Mouse (Mus musculus) MEL (cell line): ENCODE data around the gene Pdhx. TPM values are rescaled to one million over a fixed set of nuclear protein-coding genes. Genes with fewer than 3 reads are reported as not detected.

Experiments
- DNase-seq: peaks from one replicate; pipeline ENCODE4 v3.0.0; 2011; ENCODE audit warnings: low read depth, low spot score
- H3K27ac ChIP-seq: 2 replicates; pipeline ENCODE4 v1.5.1; 2012; ENCODE audit warnings: low read depth, mild to moderate bottlenecking, control low read depth, low read length, moderate library complexity; ENCODE audit not compliant: control insufficient read depth
- H3K27me3 ChIP-seq, 2 experiments: fragments of 150-350 bp in 1 of 2; sonication (generic) in 1 of 2; 2 replicates each; pipeline ENCODE4 v1.6.1; 2012; ENCODE audit warnings: low read length in 2 of 2, mild to moderate bottlenecking in 2 of 2, improper control_type of control experiment in 1 of 2, moderate library complexity in 1 of 2; ENCODE audit not compliant: insufficient read depth in 2 of 2, control insufficient read depth in 1 of 2
- H3K36me3 ChIP-seq, 2 experiments: 2 replicates each; pipeline ENCODE4 v1.6.1; 2012 to 2014; ENCODE audit warnings: low read length in 2 of 2, improper control_type of control experiment in 1 of 2, inconsistent platforms in 1 of 2, mild to moderate bottlenecking in 1 of 2; ENCODE audit not compliant: insufficient read depth in 2 of 2, control insufficient read depth in 1 of 2
- H3K4me1 ChIP-seq, 2 experiments: fragments of 150-350 bp in 1 of 2; sonication (generic) in 1 of 2; 2 replicates each; pipeline ENCODE4 v1.6.1; 2012; ENCODE audit warnings: low read length in 2 of 2, improper control_type of control experiment in 1 of 2, mild to moderate bottlenecking in 1 of 2; ENCODE audit not compliant: insufficient read depth in 2 of 2, control insufficient read depth in 1 of 2
- H3K4me3 ChIP-seq, 2 experiments: fragments of 150-350 bp in 1 of 2; sonication (generic) in 1 of 2; 2 replicates each; pipeline ENCODE4 v1.5.1; 2012; ENCODE audit warnings: low read depth in 2 of 2, low read length in 2 of 2, mild to moderate bottlenecking in 2 of 2, moderate library complexity in 2 of 2, control low read depth in 1 of 2, improper control_type of control experiment in 1 of 2; ENCODE audit not compliant: control insufficient read depth in 1 of 2, insufficient read depth in 1 of 2
- H3K79me2 ChIP-seq: 2 replicates; pipeline ENCODE4 v1.6.1; 2012; ENCODE audit warnings: mild to moderate bottlenecking, low read length, moderate library complexity; ENCODE audit not compliant: control insufficient read depth, poor library complexity, insufficient read depth
- H3K9ac ChIP-seq: 2 replicates; pipeline ENCODE4 v1.6.1; 2012; ENCODE audit warnings: low read depth, mild to moderate bottlenecking, control low read depth, low read length, moderate library complexity; ENCODE audit not compliant: control insufficient read depth, poor library complexity, severe bottlenecking
- H3K9me3 ChIP-seq: fragments of 150-350 bp; sonication (generic); replicated peaks from 2 replicates; pipeline ENCODE4 v1.6.1; 2012; ENCODE audit warnings: mild to moderate bottlenecking, low read length, improper control_type of control experiment, moderate library complexity; ENCODE audit not compliant: insufficient read depth
- BHLHE40 ChIP-seq: IDR thresholded peaks from 2 replicates; pipeline ENCODE4 v1.6.1; 2012; ENCODE audit warnings: low read depth, mild to moderate bottlenecking, inconsistent platforms, low read length, improper control_type of control experiment, borderline replicate concordance
- CHD2 ChIP-seq: IDR thresholded peaks from 2 replicates; pipeline ENCODE4 v1.6.1; 2011; ENCODE audit warnings: low read length, improper control_type of control experiment
- ELF1 ChIP-seq: IDR thresholded peaks from 2 replicates; pipeline ENCODE4 v1.6.1; 2014; ENCODE audit warnings: low read depth, mild to moderate bottlenecking, inconsistent platforms, low read length, improper control_type of control experiment, moderate library complexity
- EP300 ChIP-seq, 2 experiments: IDR thresholded peaks; 2 replicates each; pipeline ENCODE4 v1.6.1; 2011; ENCODE audit warnings: improper control_type of control experiment in 2 of 2, low read length in 2 of 2, low read depth in 1 of 2, mild to moderate bottlenecking in 1 of 2
- ETS1 ChIP-seq: IDR thresholded peaks from 2 replicates; pipeline ENCODE4 v1.6.1; 2012; ENCODE audit warnings: low read depth, mild to moderate bottlenecking, inconsistent platforms, low read length, improper control_type of control experiment, moderate library complexity
- GATA1 ChIP-seq: IDR thresholded peaks from 2 replicates; pipeline ENCODE4 v1.6.1; 2011; ENCODE audit warnings: low read depth, low read length, improper control_type of control experiment
- JUND ChIP-seq: IDR thresholded peaks from 2 replicates; pipeline ENCODE4 v1.6.1; 2011; ENCODE audit warnings: low read depth, mild to moderate bottlenecking, improper control_type of control experiment, low read length
- MAX ChIP-seq: IDR thresholded peaks from 2 replicates; pipeline ENCODE4 v1.6.1; 2011; ENCODE audit warnings: low read length, improper control_type of control experiment
- MYC ChIP-seq: IDR thresholded peaks from 2 replicates; pipeline ENCODE4 v1.6.1; 2011; ENCODE audit warnings: low read depth, mild to moderate bottlenecking, low read length, improper control_type of control experiment, moderate library complexity
- NELFE ChIP-seq: IDR thresholded peaks from 2 replicates; pipeline ENCODE4 v1.6.1; 2011; ENCODE audit warnings: low read depth, low read length, improper control_type of control experiment
- POLR2A ChIP-seq, 2 experiments: IDR thresholded peaks; 2 replicates each; pipeline ENCODE4 v1.6.1; 2011 to 2012; ENCODE audit warnings: low read length in 2 of 2, mild to moderate bottlenecking in 2 of 2, control low read depth in 1 of 2, improper control_type of control experiment in 1 of 2, low read depth in 1 of 2, moderate library complexity in 1 of 2; ENCODE audit not compliant: control insufficient read depth in 1 of 2, insufficient read depth in 1 of 2, poor library complexity in 1 of 2
- POLR2AphosphoS5 ChIP-seq: IDR thresholded peaks from 2 replicates; pipeline ENCODE4 v1.6.1; 2012; ENCODE audit warnings: low read depth, borderline replicate concordance, mild to moderate bottlenecking, inconsistent platforms, low read length, moderate library complexity, mixed read lengths
- RAD21 ChIP-seq: IDR thresholded peaks from 2 replicates; pipeline ENCODE4 v1.6.1; 2011; ENCODE audit warnings: mild to moderate bottlenecking, low read depth, low read length, improper control_type of control experiment
- TBP ChIP-seq: IDR thresholded peaks from 2 replicates; pipeline ENCODE4 v1.8.0; 2011; ENCODE audit warnings: low read depth, low read length, improper control_type of control experiment
- TCF12 ChIP-seq: IDR thresholded peaks from 2 replicates; pipeline ENCODE4 v1.6.1; 2014; ENCODE audit warnings: low read depth, mild to moderate bottlenecking, inconsistent platforms, low read length, improper control_type of control experiment, moderate library complexity
- UBTF ChIP-seq: IDR thresholded peaks from 2 replicates; pipeline ENCODE4 v1.6.1; 2012; ENCODE audit warnings: low read depth, mild to moderate bottlenecking, inconsistent platforms, low read length, improper control_type of control experiment, moderate library complexity, borderline replicate concordance; ENCODE audit not compliant: insufficient read depth
- ZKSCAN1 ChIP-seq: IDR thresholded peaks from 2 replicates; pipeline ENCODE4 v1.6.1; 2012; ENCODE audit warnings: low read depth, mild to moderate bottlenecking, inconsistent platforms, low read length, improper control_type of control experiment, moderate library complexity
- ZMIZ1 ChIP-seq: IDR thresholded peaks from 2 replicates; pipeline ENCODE4 v1.6.1; 2012; ENCODE audit warnings: low read depth, mild to moderate bottlenecking, inconsistent platforms, low read length, improper control_type of control experiment, moderate library complexity
- polyA plus RNA-seq, 2 experiments: library from polyadenylated mRNA; stranded (reverse) in 1 of 2; unstranded in 1 of 2; fragments of >175 nt in 1 of 2; fragments of >200 nt in 1 of 2; gene quantifications; 2 replicates each; pipeline versions ENCODE4 v1.2.1 to v1.2.4; 2012; ENCODE audit warnings: low replicate concordance in 2 of 2, low read depth in 1 of 2; ENCODE audit not compliant: insufficient read length in 2 of 2, insufficient read depth in 1 of 2, missing spikeins in 1 of 2
- total RNA-seq: library from RNA; depleted of rRNA; stranded (reverse); fragments of 300-350 nt; gene quantifications from 2 replicates; pipeline ENCODE4 v1.2.3, GENCODE M21; 2012

Gene Pdhx
- total and polyA plus RNA-seq, 3 experiments: 48.4 to 73.3 TPM; not detected in 1

DNA sequence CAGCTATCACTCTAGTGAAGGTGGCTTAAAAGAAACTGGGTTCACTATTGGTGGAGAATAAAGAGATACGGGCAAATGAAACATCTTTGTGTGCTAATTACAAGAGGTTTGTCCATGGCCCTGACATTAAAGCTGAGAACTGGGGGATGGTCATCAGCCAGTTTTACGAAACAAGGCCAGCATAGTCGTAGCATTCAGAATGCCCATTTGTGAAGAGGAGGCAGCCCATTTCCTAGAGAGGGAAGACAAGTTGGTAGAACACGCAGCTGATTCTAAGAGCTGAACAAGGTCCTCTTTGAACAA, 85.7 kb downstream of the Pdhx start:
- Histone ChIP-seq H3K9me3 (no peaks in the 10 kb centered on the region), H3K27ac (no peak overlapping the region), H3K9ac (no peak overlapping the region), H3K4me3 (no peak overlapping the region), H3K4me1 (peaks cover 0 to 8% of the 10 kb centered on the region in 2 experiments; a peak in 3 of 4 replicates), H3K79me2 (no peaks in the 10 kb centered on the region), H3K36me3 (peaks cover 0 to 7% of the 10 kb centered on the region in 2 experiments; a peak in 2 of 4 replicates), H3K27me3 (peaks cover 0 to 2% of the 10 kb centered on the region in 2 experiments; a peak in 1 of 4 replicates)
- TF ChIP-seq CHD2 (no peak), BHLHE40 (no peak), GATA1 (no peak), RAD21 (no peak), ZKSCAN1 (no peak)
- DNase-seq: no peak

DNA sequence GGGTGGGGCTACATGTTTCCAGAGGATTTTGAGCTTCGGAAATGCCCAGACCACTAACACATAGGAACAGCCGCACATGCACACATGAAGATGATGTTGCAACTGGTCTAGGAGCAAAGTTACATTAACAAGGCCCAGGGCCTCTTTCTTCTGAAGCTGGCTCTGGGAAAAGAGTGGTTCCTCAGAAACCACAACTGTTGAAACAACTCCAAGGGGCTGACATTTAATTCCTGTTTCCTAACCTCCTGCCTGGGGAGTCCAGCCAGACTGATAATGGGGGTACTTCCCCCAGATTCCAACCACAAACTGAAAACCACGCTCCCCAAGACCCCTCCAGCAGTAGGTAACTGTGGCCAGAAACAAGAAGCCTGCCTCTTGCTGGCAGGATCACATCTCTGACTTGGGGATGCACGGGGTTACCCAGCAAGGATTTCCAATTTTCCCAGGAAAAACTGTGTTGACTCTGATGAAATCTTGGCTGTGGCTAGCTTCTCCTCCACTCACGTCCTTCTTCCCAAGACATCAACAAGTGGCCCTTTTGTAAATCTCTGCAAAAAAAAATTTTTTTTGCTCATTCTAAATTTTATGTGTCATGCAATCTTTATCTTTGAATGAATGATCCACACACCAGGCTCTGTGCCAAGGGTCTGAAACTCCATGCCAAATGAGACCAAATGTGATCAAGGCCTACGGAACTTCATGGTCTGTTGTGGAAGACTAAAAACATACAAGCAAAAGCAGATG, 86.2 kb downstream of the Pdhx start:
- peaks cover 0 to 7% of the 10 kb centered on the region in 2 experiments; a peak in 2 of 4 replicates for H3K36me3 ChIP-seq
- TF ChIP-seq EP300 (IDR thresholded peaks at IDR 0.05; ENCODE audit: low read depth in 1 of 2, low read length in 2 of 2): peak; percentile 8 to 44; a peak in 1 of 4 replicates
- no peak for TF ChIP-seq POLR2A (IDR thresholded peaks at IDR 0.05; ENCODE audit: control insufficient read depth in 1 of 2, insufficient read depth in 1 of 2, low read depth in 1 of 2, low read length in 2 of 2, poor library complexity in 1 of 2)
- no peak for TF ChIP-seq ZMIZ1
- TF ChIP-seq MYC: no peak
- no peak for TF ChIP-seq POLR2AphosphoS5
- no peak for TF ChIP-seq NELFE
- TF ChIP-seq UBTF: no peak
- no peak for TF ChIP-seq ELF1
- no peak for TF ChIP-seq TBP
- TF ChIP-seq JUND: no peak
- 0 out of 2 replicates have a peak, but pooled peaks have one; percentile 14 for TF ChIP-seq ETS1
- TF ChIP-seq TCF12: no peak
- TF ChIP-seq MAX: no peak
- H3K9ac ChIP-seq: no peak overlapping the region
- H3K4me1 ChIP-seq: peaks cover 0 to 8% of the 10 kb centered on the region in 2 experiments; a peak in 3 of 4 replicates
- H3K4me3 ChIP-seq: no peak overlapping the region
- H3K27ac ChIP-seq: no peak overlapping the region
- H3K9me3 ChIP-seq: no peaks in the 10 kb centered on the region
- H3K27me3 ChIP-seq: peaks cover 0 to 2% of the 10 kb centered on the region in 2 experiments; a peak in 1 of 4 replicates
- peak; percentile 30 for DNase-seq
- no peaks in the 10 kb centered on the region for H3K79me2 ChIP-seq
